Mouse (Mus musculus) hindbrain, embryonic 11.5 days (tissue): ENCODE results near the gene Kcnmb4. TPM values are rescaled to one million over a fixed set of nuclear protein-coding genes. Genes with fewer than 3 reads are reported as not detected.

Experiments used
- ATAC-seq: fragments of 200-750 bp; cut with Nextera tagmentation; 2 replicates; pipeline ENCODE4 v1.8.0; 2017; ENCODE audit warnings: mild to moderate bottlenecking, moderate TSS enrichment, moderate library complexity; ENCODE audit not compliant: low FRiP score
- DNase-seq: peaks from one replicate; pipeline ENCODE4 v3.0.0-alpha.2; 2015; ENCODE audit warnings: low spot score
- H3K27ac ChIP-seq: fragments of 300-500 bp; sonication (generic); 2 replicates; pipeline ENCODE4 v1.5.1; 2014; ENCODE audit warnings: mild to moderate bottlenecking, low read depth, low read length
- H3K27me3 ChIP-seq: fragments of 300-500 bp; sonication (generic); 2 replicates; pipeline ENCODE4 v1.6.1; 2014; ENCODE audit warnings: mild to moderate bottlenecking, low read length, moderate library complexity, mixed read lengths; ENCODE audit not compliant: control insufficient read depth, insufficient read depth
- H3K36me3 ChIP-seq: fragments of 300-500 bp; sonication (generic); 2 replicates; pipeline ENCODE4 v1.6.1; 2014; ENCODE audit warnings: mild to moderate bottlenecking, low read length, moderate library complexity, mixed read lengths; ENCODE audit not compliant: control insufficient read depth, insufficient read depth
- H3K4me1 ChIP-seq: fragments of 300-500 bp; sonication (generic); replicated peaks from 2 replicates; pipeline ENCODE4 v1.6.1; 2014; ENCODE audit warnings: low read length, mixed read lengths; ENCODE audit not compliant: control insufficient read depth, insufficient read depth
- H3K4me2 ChIP-seq: fragments of 300-500 bp; sonication (generic); replicated peaks from 2 replicates; pipeline ENCODE4 v1.6.1; 2014; ENCODE audit warnings: mild to moderate bottlenecking, low read depth, low read length
- H3K4me3 ChIP-seq: fragments of 300-500 bp; sonication (generic); 2 replicates; pipeline ENCODE4 v1.5.1; 2014; ENCODE audit warnings: low read depth, low read length
- H3K9ac ChIP-seq: fragments of 300-500 bp; sonication (generic); 2 replicates; pipeline ENCODE4 v1.6.1; 2014; ENCODE audit warnings: low read depth, low read length
- H3K9me3 ChIP-seq: fragments of 300-500 bp; sonication (generic); 2 replicates; pipeline ENCODE4 v1.6.1; 2016; ENCODE audit warnings: low read length; ENCODE audit not compliant: control insufficient read depth
- WGBS: fragments of 180-500 bp; shearing (Covaris S2); extraction: QIAGEN DNeasy Blood & Tissue Kit; methylation state at CpG from one replicate; pipeline ENCODE4 v1.1.7; 2014; 5-methylcytosine and 5-hydroxymethylcytosine counted together
- polyA plus RNA-seq: library from polyadenylated mRNA; unstranded; fragments of >200 nt; fragmentation: Nextera tagmentation; extraction: Ambion mirVana; gene quantifications from 2 replicates; pipeline ENCODE4 v1.2.1, GENCODE M21; 2014

The Kcnmb4 gene
- polyA plus RNA-seq, 1 experiment from 2014 or later: 17.0 TPM

DNA sequence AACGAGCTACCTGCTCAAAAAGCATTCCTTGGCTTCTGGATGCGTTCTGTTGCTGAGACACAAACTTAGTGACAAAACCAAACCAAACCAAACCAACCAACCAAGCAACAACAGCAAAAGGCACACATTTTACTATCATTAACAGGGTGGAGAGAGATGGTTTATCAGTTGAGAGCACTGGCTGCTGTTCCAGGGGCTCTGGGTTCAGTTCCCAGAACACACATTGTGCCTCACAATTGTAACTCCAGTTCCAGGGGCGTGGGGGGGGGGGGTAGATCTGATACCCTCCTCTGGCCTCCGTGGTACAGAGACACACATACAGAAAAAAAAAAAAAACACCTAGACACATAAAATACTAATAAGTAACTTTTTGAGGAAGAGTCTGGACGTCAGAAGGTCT lies 5.6 kb downstream of the Kcnmb4 start:
- H3K27ac ChIP-seq: no peak overlapping the region
- DNase-seq: no peak
- 87% methylated on average over 5 of the region's 5 CpGs for WGBS

DNA sequence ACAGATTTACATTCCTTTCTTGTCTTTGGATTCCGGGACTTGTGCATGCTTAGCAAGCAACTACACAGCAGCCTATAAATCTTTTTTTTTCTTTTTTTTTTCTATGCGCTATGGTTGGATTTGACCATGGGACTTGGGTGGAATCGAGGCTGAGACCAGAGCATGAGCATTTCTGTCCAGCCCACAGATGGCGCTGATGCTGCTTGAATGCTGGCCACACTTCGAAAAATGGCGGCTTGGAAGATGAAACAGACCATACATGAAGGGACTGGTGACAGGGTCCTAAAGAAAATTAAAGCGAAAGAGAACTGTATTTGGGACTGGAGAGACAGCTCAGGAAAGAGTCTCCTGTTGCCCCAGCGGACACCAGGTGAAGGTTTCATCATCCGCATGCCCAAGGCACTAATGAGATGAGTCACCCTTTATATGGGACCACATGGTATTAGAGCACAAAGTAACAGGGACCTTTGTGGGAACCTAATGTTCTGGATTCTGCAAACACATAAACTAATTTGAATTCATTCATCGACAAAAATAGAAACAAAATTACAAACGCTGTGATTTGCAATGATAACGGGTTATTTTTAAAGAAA lies 9.8 kb downstream of the Kcnmb4 start:
- H3K9me3 ChIP-seq: no peaks in the 10 kb centered on the region
- H3K4me1 ChIP-seq: no peaks in the 10 kb centered on the region
- ATAC-seq (no peak), DNase-seq (no peak)
- no peak overlapping the region for H3K4me2 ChIP-seq
- H3K27ac ChIP-seq: no peak overlapping the region
- WGBS: 92% methylated on average over 12 of the region's 12 CpGs
- H3K4me3 ChIP-seq: no peak overlapping the region
- no peak overlapping the region for H3K9ac ChIP-seq
- H3K27me3 ChIP-seq: no peaks in the 10 kb centered on the region
- no peaks in the 10 kb centered on the region for H3K36me3 ChIP-seq

More for the DNA sequence above, 5.6 kb downstream of the Kcnmb4 start:
- ATAC-seq: no peak
- no peak overlapping the region for H3K4me2 ChIP-seq
- no peaks in the 10 kb centered on the region for H3K36me3 ChIP-seq
- no peaks in the 10 kb centered on the region for H3K27me3 ChIP-seq
- no peak overlapping the region for H3K4me3 ChIP-seq
- no peaks in the 10 kb centered on the region for H3K9me3 ChIP-seq
- H3K4me1 ChIP-seq: no peaks in the 10 kb centered on the region
- H3K9ac ChIP-seq: no peak overlapping the region

DNA sequence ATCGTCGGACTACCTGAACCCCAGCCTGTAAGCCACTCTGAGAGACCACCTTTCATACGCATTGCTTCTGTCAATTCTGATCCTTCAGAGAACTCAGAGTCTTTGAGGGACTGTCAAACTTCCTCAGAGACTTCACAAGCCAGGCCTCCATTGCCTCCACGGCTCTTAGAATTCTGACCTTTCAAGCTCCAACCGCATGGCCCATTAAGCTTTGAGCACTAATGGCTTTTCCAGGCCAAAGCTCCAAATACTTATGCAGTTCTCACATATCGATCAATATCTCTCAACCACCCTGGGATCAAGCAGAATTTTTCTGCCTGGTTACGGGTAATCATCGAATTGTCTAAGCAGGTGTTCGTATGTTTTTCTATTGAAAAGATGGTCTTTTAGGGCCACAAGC lies 12.2 kb downstream of the Kcnmb4 start:
- H3K36me3 ChIP-seq: no peaks in the 10 kb centered on the region
- no peak overlapping the region for H3K4me3 ChIP-seq
- DNase-seq: no peak
- H3K9ac ChIP-seq: no peak overlapping the region
- no peak overlapping the region for H3K27ac ChIP-seq
- H3K4me1 ChIP-seq: no peaks in the 10 kb centered on the region
- no peak overlapping the region for H3K4me2 ChIP-seq
- 78% methylated on average over 9 of the region's 9 CpGs for WGBS
- H3K9me3 ChIP-seq: no peaks in the 10 kb centered on the region
- no peaks in the 10 kb centered on the region for H3K27me3 ChIP-seq
- no peak for ATAC-seq

DNA sequence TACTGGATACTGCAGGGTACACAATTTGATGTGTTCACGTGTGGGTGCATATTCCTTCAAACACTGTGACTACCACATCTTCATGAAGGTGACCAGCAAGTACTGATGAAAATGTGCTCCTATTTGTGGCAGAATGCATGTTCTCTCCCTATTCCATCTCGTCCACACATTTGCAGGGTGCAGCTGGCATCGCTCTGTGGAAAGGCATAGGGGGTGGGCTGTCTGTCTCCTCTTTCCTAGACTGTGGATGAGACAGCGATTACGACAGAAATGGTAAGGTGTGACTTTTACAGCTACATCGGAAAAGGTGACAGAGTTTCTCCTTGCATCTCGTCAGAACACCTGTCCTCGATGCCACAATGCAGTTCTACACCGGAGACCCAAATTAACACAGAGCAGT lies 14.9 kb downstream of the Kcnmb4 start:
- Histone ChIP-seq H3K4me3 (no peak overlapping the region), H3K36me3 (no peaks in the 10 kb centered on the region), H3K4me1 (no peaks in the 10 kb centered on the region), H3K9me3 (no peaks in the 10 kb centered on the region), H3K4me2 (no peak overlapping the region), H3K27me3 (no peaks in the 10 kb centered on the region), H3K9ac (no peak overlapping the region), H3K27ac (no peak overlapping the region)
- 94% methylated on average over 9 of the region's 9 CpGs for WGBS
- no peak for ATAC-seq
- no peak for DNase-seq

DNA sequence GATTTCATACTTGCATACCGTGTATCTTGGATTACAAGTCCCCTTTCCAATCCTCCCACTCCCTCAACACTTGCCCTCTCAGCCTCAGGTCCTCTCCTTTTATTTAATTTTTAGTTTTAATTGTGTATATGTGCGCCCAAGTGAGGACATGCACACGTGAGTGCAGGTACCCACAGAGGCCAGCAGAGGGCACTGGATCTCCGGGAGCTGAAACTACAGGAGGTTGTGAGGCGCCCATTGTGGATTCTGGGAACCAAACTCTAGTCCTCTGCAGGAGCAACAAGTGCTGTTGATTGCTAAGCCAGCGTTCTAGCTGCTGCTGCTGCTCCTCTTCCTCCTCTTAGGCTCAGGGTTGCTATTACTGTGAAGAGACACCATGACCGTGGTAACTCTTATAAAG lies 20.9 kb downstream of the Kcnmb4 start:
- Histone ChIP-seq H3K27ac (no peak overlapping the region), H3K4me2 (no peak overlapping the region), H3K4me1 (no peaks in the 10 kb centered on the region), H3K27me3 (no peaks in the 10 kb centered on the region), H3K36me3 (no peaks in the 10 kb centered on the region), H3K9me3 (no peaks in the 10 kb centered on the region), H3K4me3 (no peak overlapping the region), H3K9ac (no peak overlapping the region)
- 89% methylated on average over 7 of the region's 7 CpGs for WGBS
- no peak for ATAC-seq
- no peak for DNase-seq

DNA sequence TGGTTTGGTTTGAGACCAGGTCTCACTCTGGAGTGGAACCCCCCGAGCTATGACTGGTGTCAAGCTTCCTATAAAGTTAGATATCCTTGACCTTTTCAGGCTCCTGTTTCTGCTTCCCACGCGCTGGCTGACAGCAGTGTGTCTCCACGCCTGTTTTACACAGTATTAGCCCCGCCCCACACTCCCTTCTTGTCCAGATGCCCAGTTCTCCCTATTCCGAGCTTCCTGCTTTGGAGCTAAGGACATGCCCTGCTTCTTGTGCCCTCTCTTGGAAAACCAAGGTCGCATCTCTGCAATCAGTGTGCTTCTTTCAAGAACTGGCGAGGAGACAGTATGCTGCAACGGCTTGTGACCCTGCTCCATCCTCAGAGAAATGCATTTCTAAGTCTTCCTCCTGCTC lies 23.1 kb downstream of the Kcnmb4 start:
- ATAC-seq (no peak), DNase-seq (no peak)
- Histone ChIP-seq H3K36me3 (no peaks in the 10 kb centered on the region), H3K27me3 (no peaks in the 10 kb centered on the region), H3K9me3 (no peaks in the 10 kb centered on the region), H3K27ac (no peak overlapping the region), H3K4me1 (no peaks in the 10 kb centered on the region), H3K4me2 (no peak overlapping the region), H3K4me3 (no peak overlapping the region), H3K9ac (no peak overlapping the region)
- WGBS: 84% methylated on average over 9 of the region's 9 CpGs

DNA sequence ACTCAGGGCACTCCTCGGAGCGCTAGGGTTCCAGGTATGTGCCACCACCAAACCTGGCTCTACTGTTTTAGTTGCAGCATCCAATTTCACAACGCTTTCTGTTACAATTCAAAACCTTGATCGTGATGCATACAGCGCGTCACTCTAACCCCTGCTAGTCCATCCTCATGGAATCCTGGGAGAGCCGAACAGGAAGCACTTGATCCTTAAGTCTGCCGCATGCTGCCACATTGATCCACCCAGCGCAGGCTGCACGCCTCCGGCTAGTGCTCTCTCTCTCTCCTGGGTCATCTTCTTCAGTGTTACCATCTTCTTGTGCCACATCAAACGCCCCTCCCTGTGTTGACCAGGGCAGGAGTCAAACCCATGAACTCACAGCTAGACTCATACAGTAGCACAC lies 25.5 kb downstream of the Kcnmb4 start:
- no peak for ATAC-seq
- no peak for DNase-seq
- WGBS: 97% methylated on average over 12 of the region's 12 CpGs
- no peak overlapping the region for H3K4me2 ChIP-seq
- H3K27ac ChIP-seq: no peak overlapping the region
- H3K9ac ChIP-seq: no peak overlapping the region
- no peaks in the 10 kb centered on the region for H3K27me3 ChIP-seq
- H3K4me1 ChIP-seq: no peaks in the 10 kb centered on the region
- H3K36me3 ChIP-seq: no peaks in the 10 kb centered on the region
- H3K4me3 ChIP-seq: no peak overlapping the region
- H3K9me3 ChIP-seq: no peaks in the 10 kb centered on the region

DNA sequence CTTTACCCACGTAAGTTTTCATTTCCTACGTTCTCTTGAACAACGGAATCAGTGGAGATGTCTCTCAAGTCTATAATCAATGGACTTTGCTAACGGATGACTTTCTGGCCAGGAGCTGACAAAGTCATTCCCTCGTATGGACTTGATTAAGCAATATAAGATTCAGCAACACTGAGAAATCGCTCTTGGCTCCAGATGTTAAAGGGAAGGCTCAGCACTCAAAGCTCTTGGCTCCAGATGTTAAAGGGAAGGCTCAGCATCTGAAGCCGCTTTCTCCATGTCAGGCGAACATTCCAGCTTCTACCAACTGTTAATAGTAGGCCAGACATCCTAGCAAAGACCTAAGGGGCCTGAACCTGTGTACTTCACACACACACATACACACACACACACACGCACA lies 26.5 kb downstream of the Kcnmb4 start:
- H3K4me2 ChIP-seq: no peak overlapping the region
- no peak overlapping the region for H3K4me3 ChIP-seq
- H3K9ac ChIP-seq: no peak overlapping the region
- DNase-seq (no peak), ATAC-seq (no peak)
- H3K9me3 ChIP-seq: no peaks in the 10 kb centered on the region
- H3K27me3 ChIP-seq: no peaks in the 10 kb centered on the region
- H3K36me3 ChIP-seq: no peaks in the 10 kb centered on the region
- H3K4me1 ChIP-seq: no peaks in the 10 kb centered on the region
- 87% methylated on average over 9 of the region's 9 CpGs for WGBS
- no peak overlapping the region for H3K27ac ChIP-seq

DNA sequence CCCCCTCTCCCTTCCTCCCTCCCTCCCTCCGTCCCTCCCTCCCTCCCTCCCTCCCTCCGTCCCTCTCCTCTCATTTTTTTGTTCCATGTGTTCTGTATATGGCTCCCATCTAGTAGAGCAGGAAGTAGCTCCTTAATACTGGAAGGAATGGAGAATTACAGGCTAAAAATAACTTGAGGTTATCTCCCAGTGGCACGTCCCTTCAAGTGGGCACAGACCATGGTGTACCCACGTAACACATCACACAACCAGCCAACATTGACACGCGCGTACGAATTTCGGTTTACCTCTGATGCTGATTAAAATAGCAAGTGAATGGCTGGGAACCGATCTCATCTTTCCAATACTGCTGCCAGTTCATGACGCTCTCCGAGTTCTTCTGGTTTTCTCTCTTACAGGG lies 27.6 kb downstream of the Kcnmb4 start:
- WGBS: 98% methylated on average over 10 of the region's 12 CpGs
- no peak overlapping the region for H3K4me3 ChIP-seq
- H3K27me3 ChIP-seq: no peaks in the 10 kb centered on the region
- no peak overlapping the region for H3K27ac ChIP-seq
- ATAC-seq (no peak), DNase-seq (no peak)
- H3K9me3 ChIP-seq: no peaks in the 10 kb centered on the region
- no peaks in the 10 kb centered on the region for H3K36me3 ChIP-seq
- no peak overlapping the region for H3K9ac ChIP-seq
- H3K4me1 ChIP-seq: no peaks in the 10 kb centered on the region
- no peak overlapping the region for H3K4me2 ChIP-seq
